In the genomic region with DNA sequence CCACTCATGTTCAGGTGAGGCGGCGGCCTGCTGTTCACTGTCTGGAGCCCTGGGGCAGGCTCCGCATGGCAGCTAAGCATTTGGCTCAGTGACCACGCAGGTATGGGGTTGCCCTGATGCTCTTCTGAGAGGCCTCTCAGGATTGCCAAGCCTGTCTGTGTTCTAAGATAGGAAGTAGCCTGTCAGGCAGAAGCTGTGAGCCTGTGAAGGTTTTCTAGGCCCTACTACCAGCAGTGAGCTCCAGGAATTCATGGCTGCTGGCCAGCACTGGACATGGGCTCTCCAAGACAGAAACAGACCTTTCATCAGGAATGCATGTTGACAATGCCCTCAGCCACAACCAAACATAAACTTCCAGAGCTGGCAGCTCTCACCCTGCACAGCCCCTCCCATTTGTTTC, we compare ENCODE assay signal across 11 mouse cellular contexts. TPM values are rescaled to one million over a fixed set of nuclear protein-coding genes. Genes with fewer than 3 reads are reported as not detected.
A peak's percentile ranks its signal among the peaks of the same experiment; 100 is the strongest.
DNase-seq lines count a peak whose midpoint lies in the region; ATAC-seq lines count a peak whose summit lies in the region.
"Had no signal": no experiment of that assay in that cellular context is flagged by ENCODE, and none has a peak within 500 bp of the region (broad histone marks: within the 10 kb centered on the region; RNA-seq: fewer than 3 reads in every experiment).

No protein-coding gene starts in this region.

- peaks cover 34% of the 10 kb centered on the region for H3K4me1 ChIP-seq in heart, embryonic 12.5 days (replicated peaks)
- H3K4me1 ChIP-seq in embryonic facial prominence, embryonic 13.5 days: peaks cover 22% of the 10 kb centered on the region

- H3K27me3 ChIP-seq in heart, embryonic 12.5 days (replicated peaks): no peaks in the 10 kb centered on the region
- no peaks in the 10 kb centered on the region for H3K27me3 ChIP-seq in embryonic facial prominence, embryonic 13.5 days
- H3K27me3 ChIP-seq: CH12.LX had no signal

- H3K4me3 ChIP-seq in heart, embryonic 12.5 days: no peak overlapping the region
- no peak overlapping the region for H3K4me3 ChIP-seq in embryonic facial prominence, embryonic 13.5 days
- H3K4me3 ChIP-seq: erythroblast, embryonic 14.5 days; heart, adult 2 months had no signal

- H3K9me3 ChIP-seq in heart, embryonic 12.5 days (replicated peaks): no peaks in the 10 kb centered on the region
- no peaks in the 10 kb centered on the region for H3K9me3 ChIP-seq in embryonic facial prominence, embryonic 13.5 days

- no peak overlapping the region for H3K9ac ChIP-seq in heart, embryonic 12.5 days
- 0 out of 2 replicates have a peak overlapping the region, but pooled peaks have one; percentile 41 for H3K9ac ChIP-seq in embryonic facial prominence, embryonic 13.5 days

- peak overlapping the region; percentile 76 for H3K27ac ChIP-seq in heart, embryonic 12.5 days (ENCODE audit: poor library complexity, severe bottlenecking)
- H3K27ac ChIP-seq in embryonic facial prominence, embryonic 13.5 days: no peak overlapping the region
- H3K27ac ChIP-seq: heart, adult 2 months had no signal

- peak; percentile 43; the same call in 1 of the 2 replicates for ATAC-seq in heart, embryonic 12.5 days (ENCODE audit: insufficient number of reproducible peaks, low FRiP score)
- no peak for ATAC-seq in embryonic facial prominence, embryonic 13.5 days (ENCODE audit: insufficient number of reproducible peaks, insufficient read depth, low FRiP score, low TSS enrichment, low read depth)

- 55% methylated on average over 4 of the region's 4 CpGs for WGBS in heart, embryonic 12.5 days
- WGBS in embryonic facial prominence, embryonic 13.5 days: 81% methylated on average over 4 of the region's 4 CpGs

- no peak overlapping the region for H3K4me2 ChIP-seq in heart, embryonic 12.5 days
- no peak overlapping the region for H3K4me2 ChIP-seq in embryonic facial prominence, embryonic 13.5 days

- DNase-seq in heart, adult 9 months (ENCODE audit: low spot score in 2 of 2): no peak
- DNase-seq in MN1 (ENCODE audit: low spot score): peak; percentile 46
- DNase-seq in lung, adult 18-20 months: peak; percentile 71 to 84
- no peak for DNase-seq in left cerebral cortex, adult 9 months (ENCODE audit: low spot score in 2 of 2)
- DNase-seq in spleen, postnatal 36 days (ENCODE audit: low spot score in 2 of 2): no peak
- DNase-seq: spleen, adult 18-20 months had no signal

- peaks cover 72% of the 10 kb centered on the region for H3K36me3 ChIP-seq in heart, embryonic 12.5 days
- peaks cover 68% of the 10 kb centered on the region for H3K36me3 ChIP-seq in embryonic facial prominence, embryonic 13.5 days

RNA-seq across cellular contexts. Expression of a gene that starts 13.4 kb away (rescaled TPM):
- polyA plus RNA-seq in heart, embryonic 12.5 days (2016; fragmentation: Nextera tagmentation; extraction: Ambion mirVana): 73.9 and 79.2 TPM in 2 replicates
- polyA plus RNA-seq in embryonic facial prominence, embryonic 13.5 days (2015; fragmentation: Nextera tagmentation; extraction: Ambion mirVana): 76.5 and 79.2 TPM in 2 replicates

RNA-seq across cellular contexts. Expression of a gene that starts 13.6 kb away (rescaled TPM):
- 15.5 and 16.8 TPM in 2 replicates for polyA plus RNA-seq in heart, embryonic 12.5 days (2016; fragmentation: Nextera tagmentation; extraction: Ambion mirVana)
- 19.5 and 20.5 TPM in 2 replicates for polyA plus RNA-seq in embryonic facial prominence, embryonic 13.5 days (2015; fragmentation: Nextera tagmentation; extraction: Ambion mirVana)

RNA-seq across cellular contexts. Expression of a gene that starts 25.5 kb away (rescaled TPM):
- 18.7 and 19.2 TPM in 2 replicates for polyA plus RNA-seq in heart, embryonic 12.5 days (2016; fragmentation: Nextera tagmentation; extraction: Ambion mirVana)
- 30.3 and 31.3 TPM in 2 replicates for polyA plus RNA-seq in embryonic facial prominence, embryonic 13.5 days (2015; fragmentation: Nextera tagmentation; extraction: Ambion mirVana)

RNA-seq across cellular contexts. Expression of a gene that starts 39.0 kb away (rescaled TPM):
- polyA plus RNA-seq in heart, embryonic 12.5 days (2016; fragmentation: Nextera tagmentation; extraction: Ambion mirVana): 114 and 117 TPM in 2 replicates
- 92.9 and 94.5 TPM in 2 replicates for polyA plus RNA-seq in embryonic facial prominence, embryonic 13.5 days (2015; fragmentation: Nextera tagmentation; extraction: Ambion mirVana)

Comparison
In these comparisons a context has a peak if more than half of its experiments do, and no peak if none do; other contexts are left out.
1. DNase-seq: peak in MN1 (single experiment) and lung, adult 18-20 months (2 of 2); none in heart, adult 9 months (0 of 2), left cerebral cortex, adult 9 months (0 of 2) and spleen, postnatal 36 days (0 of 2).